Mouse (Mus musculus) small intestine, adult 2 months (tissue): ENCODE measurements around the gene Pck1.

Experiments
- CTCF ChIP-seq: fragments of 200-500 bp; IDR thresholded peaks from 2 replicates; pipeline ENCODE4 v1.5.1; 2012; ENCODE audit warnings: low read depth, mild to moderate bottlenecking, control low read depth, inconsistent platforms, low read length, moderate library complexity, mixed read lengths; ENCODE audit not compliant: insufficient replicate concordance, insufficient read length; ENCODE audit errors: extremely low read depth
- POLR2A ChIP-seq: fragments of 200-500 bp; IDR thresholded peaks from 2 replicates; pipeline ENCODE4 v1.6.1; 2012; ENCODE audit warnings: low read depth, mild to moderate bottlenecking, control low read depth, inconsistent platforms, low read length, moderate library complexity

DNA sequence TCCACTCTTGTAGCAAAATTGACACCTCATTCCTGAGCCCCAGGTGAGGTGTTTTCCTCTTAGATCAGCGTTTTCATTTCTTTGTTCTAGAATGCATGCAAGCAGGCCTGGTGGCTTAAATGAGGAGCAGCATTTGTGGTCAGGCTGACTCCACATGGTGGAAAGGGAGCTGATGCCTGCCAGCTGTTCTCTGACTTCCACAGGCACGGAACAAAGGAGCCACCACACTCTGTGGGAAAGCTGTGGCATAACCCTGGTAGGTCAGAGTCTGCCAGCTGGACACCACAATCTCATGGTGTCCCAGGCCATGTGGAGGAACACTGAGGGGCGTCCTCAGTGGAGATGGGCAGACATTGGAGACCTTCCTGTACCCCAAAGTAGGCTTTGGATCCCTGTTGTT lies 7.0 kb upstream of the Pck1 start:
- TF ChIP-seq POLR2A (no peak), CTCF (no peak)
